Mouse (Mus musculus) common myeloid progenitor, adult 5-6 weeks (primary cell): ENCODE results near the gene Zfp459. TPM values are rescaled to one million over a fixed set of nuclear protein-coding genes. Genes with fewer than 3 reads are reported as not detected.

Experiments
- total RNA-seq: library from RNA; stranded (forward); fragments of 200-1000, 187-1606 nt; gene quantifications from 2 replicates; pipeline ENCODE4 v1.2.3, GENCODE M21; 2017

Gene Zfp459
- total RNA-seq, 1 experiment from 2014 or later: 1.2 TPM

Other genes with a start within 250 kb of the Zfp459 start
- gene Rsl1, start 248.2 kb downstream of the Zfp459 start, total RNA-seq: 10.5 and 15.2 TPM in 2 replicates
- gene Zfp455, start 226.9 kb downstream of the Zfp459 start, total RNA-seq: 3.2 and 7.8 TPM in 2 replicates
- 3.8 and 7.9 TPM in 2 replicates for gene Zfp458, start 143.0 kb downstream of the Zfp459 start, total RNA-seq
- 2.0 and 2.6 TPM in 2 replicates for gene Zfp457, start 114.9 kb downstream of the Zfp459 start, total RNA-seq
- gene Zfp595, start 88.8 kb downstream of the Zfp459 start, total RNA-seq: 5.1 and 10.4 TPM in 2 replicates
- gene Gm28044, start 60.9 kb downstream of the Zfp459 start, total RNA-seq: 0.92 and 8.2 TPM in 2 replicates
- 8.7 and 9.1 TPM in 2 replicates for gene Zfp953, start 60.8 kb downstream of the Zfp459 start, total RNA-seq
- gene Gm28041, start 45.7 kb downstream of the Zfp459 start, total RNA-seq: 4.4 TPM in 1 of 2 replicates, not detected in the other
- gene Zfp456, start 45.6 kb downstream of the Zfp459 start, total RNA-seq: 4.3 and 4.4 TPM in 2 replicates
- gene Zfp429, start 21.6 kb downstream of the Zfp459 start, total RNA-seq: 5.3 and 6.3 TPM in 2 replicates
- 13.8 and 14.0 TPM in 2 replicates for gene Zfp874a, start 30.2 kb upstream of the Zfp459 start, total RNA-seq
- 10.3 and 15.4 TPM in 2 replicates for gene Zfp874b, start 62.8 kb upstream of the Zfp459 start, total RNA-seq
- gene Zfp58, start 79.1 kb upstream of the Zfp459 start, total RNA-seq: 7.9 and 8.4 TPM in 2 replicates
- gene Gm26965, start 104.7 kb upstream of the Zfp459 start, total RNA-seq: not detected in 2 replicates
- 16.8 and 17.2 TPM in 2 replicates for gene Zfp87, start 104.8 kb upstream of the Zfp459 start, total RNA-seq
- 12.3 and 13.6 TPM in 2 replicates for gene Zfp748, start 132.4 kb upstream of the Zfp459 start, total RNA-seq
- gene Zfp729b, start 188.3 kb upstream of the Zfp459 start, total RNA-seq: 27.2 and 27.6 TPM in 2 replicates
- not detected in 2 replicates for gene Gm49345, start 216.4 kb upstream of the Zfp459 start, total RNA-seq
- 15.5 and 18.8 TPM in 2 replicates for gene Zfp729a, start 216.4 kb upstream of the Zfp459 start, total RNA-seq